Mouse (Mus musculus) CD4-positive helper T cell, adult 2 months (primary cell): ENCODE measurements around the gene Aptx.

Experiments used
- DNase-seq: peaks from one replicate; pipeline ENCODE4 v3.0.0-alpha.2; 2012; ENCODE audit warnings: low read depth, missing footprints, low spot score

Gene Aptx

DNA sequence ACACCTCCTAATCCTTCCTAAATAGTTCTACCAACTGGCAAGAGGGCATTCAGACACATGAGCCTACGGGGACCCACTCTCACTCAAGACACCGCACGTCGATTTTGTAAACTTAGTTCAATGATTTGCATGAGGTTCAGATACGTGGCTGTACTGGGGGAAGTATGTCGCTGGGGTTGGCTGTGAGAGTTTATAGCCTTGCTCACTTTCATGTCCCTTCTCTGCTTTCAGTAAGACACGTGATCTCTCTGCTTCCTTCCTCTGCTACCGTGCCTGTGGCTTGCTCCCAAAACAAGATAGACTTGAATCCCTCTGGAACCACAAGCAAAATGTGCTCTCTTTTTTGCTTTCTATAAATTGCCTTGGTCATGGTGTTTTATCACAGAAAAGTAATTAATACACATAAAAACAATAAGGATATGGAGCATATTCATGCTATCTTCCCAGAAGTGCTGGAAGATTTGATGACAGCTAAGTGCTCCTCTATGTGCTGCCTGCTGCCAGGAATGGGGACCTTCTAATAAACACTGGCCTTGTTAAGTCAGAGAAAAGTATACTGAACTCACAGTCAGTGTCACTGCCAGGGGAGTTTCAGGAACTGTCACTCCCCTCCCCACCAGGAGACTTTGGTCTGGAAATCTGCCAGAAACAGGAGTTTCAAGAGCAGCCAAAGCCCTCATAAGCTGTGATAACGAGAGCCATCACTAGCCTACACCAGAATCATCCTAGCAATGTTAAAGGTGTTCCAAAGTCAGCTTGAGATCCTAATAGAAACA lies 36.6 kb downstream of the Aptx start:
- no peak for DNase-seq

DNA sequence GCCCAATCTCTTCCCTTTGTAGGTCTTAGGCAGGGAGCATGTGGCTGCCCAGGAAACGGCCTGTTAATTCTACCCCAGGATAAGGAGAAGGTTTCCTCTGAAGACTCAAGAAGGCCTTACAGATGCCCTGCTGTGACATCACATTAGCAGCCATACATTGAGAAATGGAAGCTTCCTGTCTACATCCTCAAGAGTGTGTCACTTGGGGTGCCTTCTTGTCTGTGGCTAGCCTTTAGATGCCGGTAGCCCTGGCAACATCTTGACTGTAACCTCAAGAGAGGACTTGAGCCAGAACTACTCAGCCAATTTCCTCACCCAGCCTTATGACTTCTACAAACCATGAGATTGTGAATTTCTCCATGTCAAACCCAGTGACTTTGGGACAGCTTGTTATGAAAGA lies 51.9 kb downstream of the Aptx start:
- no peak for DNase-seq

DNA sequence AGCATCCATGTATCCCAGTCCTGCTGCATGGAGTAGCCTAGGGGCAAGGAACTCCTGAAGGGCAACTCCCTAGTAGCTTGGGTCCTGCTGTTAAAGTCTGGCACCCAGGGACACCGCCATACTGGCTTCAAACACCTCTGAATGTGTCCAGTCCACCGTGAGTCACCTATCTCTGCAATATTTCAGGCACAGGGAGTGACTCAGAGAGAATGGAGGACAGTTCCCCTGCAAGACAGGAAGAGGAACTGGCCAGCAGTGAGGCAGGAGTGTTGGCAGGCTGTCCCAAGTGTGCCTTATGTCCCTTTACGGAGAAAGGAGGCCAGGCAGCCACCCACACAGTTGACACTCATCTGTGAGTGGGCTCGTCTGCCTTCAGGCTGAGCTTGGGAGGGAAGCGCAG lies 53.9 kb downstream of the Aptx start:
- no peak for DNase-seq

DNA sequence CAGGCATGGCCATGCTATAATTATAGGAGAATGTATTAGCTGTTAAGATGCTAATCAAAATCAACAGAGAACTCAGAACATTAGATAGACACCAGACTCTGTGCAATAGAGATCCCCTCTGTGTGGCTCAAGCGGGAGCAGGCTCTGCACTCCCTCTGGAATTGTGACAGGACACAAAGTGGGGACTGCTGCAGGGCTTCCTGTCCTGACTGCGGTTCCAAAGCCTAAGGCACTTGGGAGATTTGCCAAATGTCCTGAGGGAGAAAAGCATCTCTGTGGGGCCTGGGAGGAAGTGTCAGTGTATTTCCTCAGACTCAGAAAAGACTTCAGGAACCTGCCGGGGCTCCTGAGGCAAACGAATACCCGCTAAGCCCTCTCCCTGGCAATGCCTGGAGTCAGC lies 59.4 kb downstream of the Aptx start:
- no peak for DNase-seq

DNA sequence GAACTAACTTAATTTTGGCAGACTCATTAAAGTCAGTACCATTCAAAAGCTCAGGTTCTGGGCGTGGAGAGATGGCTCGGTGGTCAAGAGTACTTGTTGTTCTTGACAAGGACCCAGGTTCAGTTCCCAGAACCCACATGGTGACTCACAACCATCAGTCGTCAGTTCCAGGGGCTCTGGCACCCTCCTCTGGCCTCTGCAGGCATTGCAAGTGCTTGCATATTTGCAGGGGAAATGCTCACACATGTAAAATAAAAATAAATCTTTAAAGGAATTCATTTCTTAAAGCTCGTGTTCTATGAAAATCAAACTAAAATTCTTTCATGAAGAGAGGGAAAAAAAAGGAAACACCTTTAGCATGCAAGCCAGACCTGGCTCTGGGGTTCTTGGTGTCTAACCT lies 62.0 kb downstream of the Aptx start:
- DNase-seq: no peak
